Mouse (Mus musculus) E14TG2a.4 (cell line): ENCODE measurements at regions not wholly inside any gene's neighbourhood (a gene's known extent, or its start where the extent isn't known, plus 50 kb on each side); places are given as distances from the start of the nearest gene placed in this dataset.

ENCODE experiments used
- H3K27me3 ChIP-seq: 2 replicates; pipeline ENCODE4 v1.6.1; 2014; ENCODE audit warnings: low read length, control low read depth; ENCODE audit not compliant: insufficient read depth
- H3K36me3 ChIP-seq: 2 replicates; pipeline ENCODE4 v1.6.1; 2014; ENCODE audit warnings: low read length, control low read depth; ENCODE audit not compliant: insufficient read depth
- H3K4me1 ChIP-seq: replicated peaks from 2 replicates; pipeline ENCODE4 v1.6.1; 2014; ENCODE audit warnings: low read depth, low read length, control low read depth
- H3K4me3 ChIP-seq: replicated peaks from 2 replicates; pipeline ENCODE4 v1.5.1; 2014; ENCODE audit warnings: mild to moderate bottlenecking, low read length
- H3K9me3 ChIP-seq: 2 replicates; pipeline ENCODE4 v1.6.1; 2014; ENCODE audit warnings: low read length, control low read depth
- CTCF ChIP-seq: conservative IDR thresholded peaks from 2 replicates; pipeline ENCODE4 v1.5.1; 2014; ENCODE audit warnings: low read length
- NANOG ChIP-seq: IDR thresholded peaks from 2 replicates; pipeline ENCODE4 v1.6.1; 2014; ENCODE audit warnings: borderline replicate concordance, low read length, mixed read lengths
- POU5F1 ChIP-seq: IDR thresholded peaks from 2 replicates; pipeline ENCODE4 v1.6.1; 2014; ENCODE audit warnings: low read length, borderline replicate concordance

GRCm38 (mm10) chr4:87461181-87461912 lies 231.1 kb upstream of the Slc24a2 start:
- Histone ChIP-seq H3K4me3 (no peak overlapping the region), H3K36me3 (no peaks in the 10 kb centered on the region), H3K9me3 (peaks cover 13% of the 10 kb centered on the region), H3K27me3 (no peaks in the 10 kb centered on the region), H3K4me1 (no peaks in the 10 kb centered on the region)
- TF ChIP-seq CTCF (no peak), POU5F1 (no peak), NANOG (no peak)

- H3K9me3 ChIP-seq = peaks cover 6% of the 10 kb centered on the region; the same call in 1 of the 2 replicates
- no peaks in the 10 kb centered on the region for H3K27me3 ChIP-seq
- H3K4me1 ChIP-seq = no peaks in the 10 kb centered on the region
- TF ChIP-seq POU5F1 (no peak), CTCF (no peak), NANOG (no peak)
- no peak overlapping the region for H3K4me3 ChIP-seq
- no peaks in the 10 kb centered on the region for H3K36me3 ChIP-seq
Observed at GRCm38 (mm10) chr4:87455863-87456578, 225.7 kb upstream of the Slc24a2 start.

- Histone ChIP-seq H3K27me3 (no peaks in the 10 kb centered on the region), H3K4me1 (no peaks in the 10 kb centered on the region), H3K4me3 (no peak overlapping the region), H3K36me3 (no peaks in the 10 kb centered on the region), H3K9me3 (0 out of 2 replicates have a peak, but pooled peaks cover 3% of the 10 kb centered on the region)
- TF ChIP-seq NANOG (no peak), CTCF (no peak), POU5F1 (no peak)
Observed at GRCm38 (mm10) chr4:87452122-87452521, 221.8 kb upstream of the Slc24a2 start.

- no peaks in the 10 kb centered on the region for H3K4me1 ChIP-seq
- TF ChIP-seq NANOG = no peak
- no peak overlapping the region for H3K4me3 ChIP-seq
- no peaks in the 10 kb centered on the region for H3K27me3 ChIP-seq
- H3K36me3 ChIP-seq = no peaks in the 10 kb centered on the region
- H3K9me3 ChIP-seq = 0 out of 2 replicates have a peak, but pooled peaks cover 3% of the 10 kb centered on the region
Observed at GRCm38 (mm10) chr4:87451251-87451650, 221.0 kb upstream of the Slc24a2 start.

- Histone ChIP-seq H3K36me3 (no peaks in the 10 kb centered on the region), H3K4me3 (no peak overlapping the region)
- TF ChIP-seq CTCF (no peak), NANOG (no peak), POU5F1 (no peak)
Observed at GRCm38 (mm10) chr4:87448338-87448737, 218.1 kb upstream of the Slc24a2 start.

GRCm38 (mm10) chr4:87446856-87447255 lies 216.6 kb upstream of the Slc24a2 start:
- TF ChIP-seq CTCF (no peak), NANOG (no peak), POU5F1 (no peak)
- Histone ChIP-seq H3K36me3 (no peaks in the 10 kb centered on the region), H3K9me3 (0 out of 2 replicates have a peak, but pooled peaks cover 3% of the 10 kb centered on the region), H3K4me3 (no peak overlapping the region), H3K27me3 (no peaks in the 10 kb centered on the region), H3K4me1 (no peaks in the 10 kb centered on the region)

More at GRCm38 (mm10) chr4:87448338-87448737, 218.1 kb upstream of the Slc24a2 start:
- no peaks in the 10 kb centered on the region for H3K4me1 ChIP-seq
- H3K27me3 ChIP-seq = no peaks in the 10 kb centered on the region
- 0 out of 2 replicates have a peak, but pooled peaks cover 3% of the 10 kb centered on the region for H3K9me3 ChIP-seq

GRCm38 (mm10) chr4:87434136-87434535 lies 203.9 kb upstream of the Slc24a2 start:
- H3K4me3 ChIP-seq = no peak overlapping the region
- TF ChIP-seq CTCF (no peak), POU5F1 (no peak), NANOG (no peak)
- no peaks in the 10 kb centered on the region for H3K36me3 ChIP-seq
- H3K27me3 ChIP-seq = no peaks in the 10 kb centered on the region
- peaks cover 26% of the 10 kb centered on the region for H3K9me3 ChIP-seq
- no peaks in the 10 kb centered on the region for H3K4me1 ChIP-seq

GRCm38 (mm10) chr4:87428374-87428773 lies 198.1 kb upstream of the Slc24a2 start:
- no peak overlapping the region for H3K4me3 ChIP-seq
- H3K27me3 ChIP-seq = no peaks in the 10 kb centered on the region
- TF ChIP-seq POU5F1 (no peak), NANOG (no peak), CTCF (no peak)
- 0 out of 2 replicates have a peak, but pooled peaks cover 4% of the 10 kb centered on the region for H3K4me1 ChIP-seq
- H3K36me3 ChIP-seq = no peaks in the 10 kb centered on the region
- H3K9me3 ChIP-seq = peaks cover 24% of the 10 kb centered on the region
